Mouse (Mus musculus) G1E (cell line): ENCODE measurements at regions not wholly inside any gene's neighbourhood (a gene's known extent, or its start where the extent isn't known, plus 50 kb on each side); places are given as distances from the start of the nearest gene placed in this dataset.

Experiments used
- ATAC-seq: 2 replicates; pipeline ENCODE4 v1.8.0; 2016; ENCODE audit warnings: mild to moderate bottlenecking; ENCODE audit not compliant: insufficient number of reproducible peaks, poor library complexity, low FRiP score, severe bottlenecking; ENCODE audit errors: extremely low read depth
- DNase-seq: peaks from one replicate; pipeline ENCODE4 v3.0.0; 2012; ENCODE audit warnings: low spot score
- H3K27me3 ChIP-seq: 2 replicates; pipeline ENCODE4 v1.6.1; 2012; ENCODE audit warnings: mild to moderate bottlenecking, low read length, inconsistent platforms; ENCODE audit not compliant: insufficient read depth
- H3K36me3 ChIP-seq: replicated peaks from 2 replicates; pipeline ENCODE3; 2012; ENCODE audit warnings: mild to moderate bottlenecking, inconsistent platforms
- H3K4me1 ChIP-seq: 2 replicates; pipeline ENCODE4 v1.6.1; 2012; ENCODE audit warnings: low read depth, low read length, inconsistent platforms, mixed read lengths; ENCODE audit not compliant: insufficient read depth
- H3K4me3 ChIP-seq: 2 replicates; pipeline ENCODE4 v1.5.1; 2012; ENCODE audit warnings: low read depth, mild to moderate bottlenecking, inconsistent platforms, low read length, moderate library complexity, mixed read lengths
- H3K9me3 ChIP-seq: replicated peaks from 2 replicates; pipeline ENCODE4 v1.6.1; 2012; ENCODE audit warnings: inconsistent platforms
- CTCF ChIP-seq: IDR thresholded peaks from 2 replicates; pipeline ENCODE4 v1.5.1; 2012; ENCODE audit warnings: low read depth, low read length, inconsistent platforms, mixed read lengths
- GATA1 ChIP-seq: IDR thresholded peaks from 2 replicates; pipeline ENCODE4 v1.6.1; 2012; ENCODE audit warnings: borderline replicate concordance, low read length, inconsistent platforms, mixed read lengths
- GATA2 ChIP-seq: IDR thresholded peaks from 2 replicates; pipeline ENCODE4 v1.6.1; 2012; ENCODE audit warnings: low read depth, low read length, inconsistent platforms, borderline replicate concordance
- POLR2AphosphoS5 ChIP-seq: IDR thresholded peaks from 2 replicates; pipeline ENCODE4 v1.6.1; 2012; ENCODE audit warnings: low read depth, low read length, inconsistent platforms; ENCODE audit not compliant: insufficient replicate concordance
- TAL1 ChIP-seq: conservative IDR thresholded peaks from 2 replicates; pipeline ENCODE4 v1.6.1; 2012; ENCODE audit warnings: low read depth, low read length, inconsistent platforms, mixed read lengths

DNA sequence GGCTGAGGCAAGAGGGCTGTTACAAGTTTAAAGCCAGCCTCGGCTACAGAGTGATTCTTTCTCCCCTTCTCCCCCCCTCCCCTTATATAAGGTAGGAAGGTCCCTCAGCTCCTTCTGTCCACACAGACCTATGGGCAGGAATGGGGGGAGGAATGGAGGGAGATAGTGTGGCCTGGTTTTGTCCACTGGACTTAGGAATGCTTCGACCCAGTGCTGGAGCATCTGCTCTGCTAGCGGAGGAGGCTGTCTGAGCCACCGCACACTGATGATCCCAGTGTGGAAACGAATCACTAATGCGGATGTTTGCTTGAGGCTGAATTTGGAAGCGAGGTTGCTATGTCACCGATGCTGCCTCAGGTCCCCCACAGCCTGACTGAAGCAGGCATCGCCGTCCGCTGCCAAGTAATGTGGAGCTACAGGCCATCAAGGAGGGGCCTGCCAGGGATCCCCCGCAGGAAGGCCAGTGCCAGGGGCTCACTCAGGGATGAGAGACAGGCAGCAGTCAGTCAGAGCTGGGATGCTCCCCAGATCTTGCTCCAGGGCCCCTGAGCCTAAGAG lies 67.1 kb upstream of the Ctnnb1 start:
- H3K4me3 ChIP-seq, result no peak overlapping the region
- no peaks in the 10 kb centered on the region; the same call in 1 of the 2 replicates for H3K27me3 ChIP-seq
- peaks cover 2% of the 10 kb centered on the region; the same call in 1 of the 2 replicates for H3K4me1 ChIP-seq
- TF ChIP-seq GATA2, result no peak
- no peak for TF ChIP-seq CTCF
- TF ChIP-seq GATA1, result no peak
- no peak for TF ChIP-seq TAL1
- TF ChIP-seq POLR2AphosphoS5, result no peak
- no peak for DNase-seq
- H3K9me3 ChIP-seq, result no peaks in the 10 kb centered on the region
- no peaks in the 10 kb centered on the region for H3K36me3 ChIP-seq
- no peak for ATAC-seq

DNA sequence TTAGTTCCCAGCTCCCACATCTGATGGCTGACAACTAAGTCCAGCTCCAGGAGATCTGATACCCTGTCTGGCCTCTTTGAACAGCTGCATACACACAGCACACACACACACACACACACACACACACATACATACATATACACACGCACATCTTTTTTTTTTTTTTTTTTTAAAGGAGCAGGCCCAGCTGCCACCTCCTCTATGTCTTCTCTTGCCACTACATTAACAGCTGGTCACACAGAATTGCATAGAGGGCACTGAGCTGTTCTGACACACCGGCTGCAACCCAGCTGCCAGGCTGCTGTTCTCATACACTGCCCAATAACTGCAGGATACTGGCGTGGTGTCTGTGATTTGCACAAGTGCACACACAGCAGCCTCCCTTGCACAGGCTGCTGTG lies 64.6 kb upstream of the Ctnnb1 start:
- ATAC-seq (no peak), DNase-seq (no peak)
- peaks cover 3% of the 10 kb centered on the region for H3K27me3 ChIP-seq
- no peak overlapping the region for H3K4me3 ChIP-seq
- no peaks in the 10 kb centered on the region for H3K9me3 ChIP-seq
- TF ChIP-seq GATA2, result no peak
- TF ChIP-seq POLR2AphosphoS5, result no peak
- H3K36me3 ChIP-seq, result no peaks in the 10 kb centered on the region
- no peaks in the 10 kb centered on the region for H3K4me1 ChIP-seq

DNA sequence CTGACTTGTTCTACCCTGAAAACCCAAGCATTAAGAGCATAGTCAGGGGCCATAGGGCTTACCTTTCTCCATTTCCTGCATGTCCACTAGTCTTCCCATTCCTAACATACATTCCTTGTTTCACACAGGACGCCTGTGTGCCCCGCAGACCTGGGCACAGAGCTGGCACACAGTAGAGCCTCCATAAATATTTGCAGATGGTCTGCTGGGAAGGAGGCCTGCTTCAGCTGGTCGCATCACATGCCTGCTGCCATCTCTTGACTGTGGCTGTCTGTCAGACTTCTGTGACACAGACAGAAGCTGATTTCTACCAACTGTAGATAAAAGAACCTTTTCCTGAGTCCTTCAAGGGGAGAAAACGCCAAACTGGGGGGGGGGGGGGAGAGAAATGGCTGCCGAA lies 62.8 kb upstream of the Ctnnb1 start:
- Histone ChIP-seq H3K36me3 (no peaks in the 10 kb centered on the region), H3K9me3 (no peaks in the 10 kb centered on the region), H3K27me3 (peaks cover 7% of the 10 kb centered on the region), H3K4me3 (no peak overlapping the region), H3K4me1 (no peaks in the 10 kb centered on the region)
- no peak for TF ChIP-seq TAL1
- TF ChIP-seq GATA2, result no peak
- TF ChIP-seq POLR2AphosphoS5, result no peak
- no peak for TF ChIP-seq GATA1
- no peak for TF ChIP-seq CTCF
- no peak for DNase-seq
- no peak for ATAC-seq

DNA sequence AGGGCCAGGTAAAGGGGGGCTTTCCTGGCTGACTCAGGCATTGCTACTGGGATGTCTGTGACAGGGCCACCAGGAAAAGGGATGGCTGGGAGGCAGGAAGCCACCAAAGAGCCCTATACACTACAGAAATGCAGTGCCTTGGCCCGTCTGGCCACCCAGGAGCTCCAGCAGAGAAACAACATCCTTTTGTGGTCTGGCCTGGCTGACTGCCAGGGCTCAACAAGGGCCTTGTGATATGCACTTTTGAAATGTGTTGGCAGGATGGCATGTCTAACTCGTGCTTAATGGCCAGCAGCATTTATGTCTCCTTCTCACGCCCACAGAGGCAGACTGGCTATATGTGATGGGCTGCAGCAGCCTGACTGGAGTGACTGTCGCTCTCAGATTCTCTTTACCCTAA lies 62.3 kb upstream of the Ctnnb1 start:
- TF ChIP-seq CTCF (no peak), TAL1 (no peak), GATA2 (no peak), GATA1 (no peak), POLR2AphosphoS5 (no peak)

DNA sequence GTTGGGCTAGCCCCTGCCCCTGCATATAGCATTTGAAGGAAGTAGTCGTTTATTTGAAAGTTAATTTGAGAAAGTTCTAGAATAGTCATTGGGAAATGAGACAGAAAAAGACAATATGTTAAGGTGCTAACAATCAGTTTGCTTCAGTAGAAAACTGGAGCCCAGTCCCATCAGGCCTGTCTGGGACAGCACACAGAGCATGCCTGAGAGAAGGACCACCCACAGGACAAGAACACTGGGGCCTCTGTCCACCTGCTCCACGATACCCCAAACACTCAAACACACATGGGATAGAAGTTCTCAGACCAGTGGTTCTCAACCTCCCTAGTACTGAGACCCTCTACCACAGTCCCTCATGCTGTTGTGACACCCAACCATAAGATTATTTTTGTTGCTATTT lies 61.2 kb upstream of the Ctnnb1 start:
- no peaks in the 10 kb centered on the region for H3K4me1 ChIP-seq
- no peak overlapping the region for H3K4me3 ChIP-seq
- ATAC-seq (no peak), DNase-seq (no peak)
- TF ChIP-seq TAL1, result no peak
- TF ChIP-seq GATA1, result no peak
- no peak for TF ChIP-seq POLR2AphosphoS5
- no peak for TF ChIP-seq CTCF
- TF ChIP-seq GATA2, result no peak
- H3K36me3 ChIP-seq, result no peaks in the 10 kb centered on the region
- no peaks in the 10 kb centered on the region for H3K9me3 ChIP-seq
- H3K27me3 ChIP-seq, result peaks cover 10% of the 10 kb centered on the region

More for the DNA sequence above, 62.3 kb upstream of the Ctnnb1 start:
- H3K4me3 ChIP-seq, result no peak overlapping the region
- H3K9me3 ChIP-seq, result no peaks in the 10 kb centered on the region
- peaks cover 10% of the 10 kb centered on the region for H3K27me3 ChIP-seq
- DNase-seq (peak; percentile 20), ATAC-seq (no peak)
- H3K4me1 ChIP-seq, result no peaks in the 10 kb centered on the region
- no peaks in the 10 kb centered on the region for H3K36me3 ChIP-seq

DNA sequence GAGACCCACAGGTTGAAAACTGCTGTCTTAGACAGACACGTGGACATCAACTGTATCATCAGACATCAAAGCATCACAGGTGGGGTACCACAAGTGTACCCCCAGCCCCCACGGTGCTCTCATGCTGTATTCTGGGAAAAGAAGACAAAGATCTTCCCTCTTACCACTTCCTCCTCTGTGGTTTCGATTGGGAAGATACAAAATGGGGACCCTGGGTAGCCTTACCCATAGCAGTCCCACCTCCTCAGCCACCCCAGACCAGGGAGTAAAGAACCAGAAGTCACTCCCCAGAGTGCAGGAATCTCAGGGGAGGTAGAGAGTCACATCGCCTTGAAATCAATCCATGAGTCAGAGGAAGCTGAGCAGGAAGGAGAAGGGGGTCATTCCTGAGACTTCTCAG lies 60.7 kb upstream of the Ctnnb1 start:
- Histone ChIP-seq H3K27me3 (peaks cover 13% of the 10 kb centered on the region), H3K9me3 (no peaks in the 10 kb centered on the region), H3K4me1 (no peaks in the 10 kb centered on the region), H3K4me3 (no peak overlapping the region), H3K36me3 (no peaks in the 10 kb centered on the region)
- ATAC-seq (no peak), DNase-seq (no peak)
- TF ChIP-seq POLR2AphosphoS5, result no peak
- TF ChIP-seq GATA1, result no peak
- no peak for TF ChIP-seq GATA2
- TF ChIP-seq CTCF, result no peak
- TF ChIP-seq TAL1, result no peak
